Mouse (Mus musculus) liver, postnatal 0 days (tissue): ENCODE measurements around the gene Tut1.

Experiments
- CTCF ChIP-seq: sonication (generic); IDR thresholded peaks from 2 replicates; pipeline ENCODE4 v1.5.1; 2016; ENCODE audit warnings: antibody characterized with exemption, low read depth
- EP300 ChIP-seq: IDR thresholded peaks from 2 replicates; pipeline ENCODE4 v1.6.1; 2016; ENCODE audit warnings: antibody characterized with exemption, low read depth, mild to moderate bottlenecking

- no peak for TF ChIP-seq EP300
- no peak for TF ChIP-seq CTCF
Observed at GRCm38 (mm10) chr19:8984255-8984868, 30.7 kb downstream of the Tut1 start.
